Mouse (Mus musculus): ENCODE results near the gene Clnk. TPM values are rescaled to one million over a fixed set of nuclear protein-coding genes. Genes with fewer than 3 reads are reported as not detected.

The Clnk gene
- polyA plus RNA-seq, 1 experiment, result 0.25 TPM

GRCm38 (mm10) chr5:38698046-38698445, 178.6 kb downstream of the Clnk start:
- Histone ChIP-seq H3K4me3 (ENCODE audit: low read depth, low read length) (no peak overlapping the region), H3K27me3 (ENCODE audit: control insufficient read depth, insufficient read depth, low read length) (no peaks in the 10 kb centered on the region), H3K4me1 (ENCODE audit: control insufficient read depth, insufficient read depth, insufficient read length, low read length) (no peaks in the 10 kb centered on the region), H3K27ac (ENCODE audit: insufficient read depth, low read depth, low read length) (no peak overlapping the region), H3K36me3 (ENCODE audit: control insufficient read depth, insufficient read depth, low read length) (no peaks in the 10 kb centered on the region)
- WGBS, result 51% methylated on average over 3 of the region's 3 CpGs
- TF ChIP-seq POLR2A (IDR thresholded peaks at IDR 0.05; ENCODE audit: low read depth, low read length), result no peak
- TF ChIP-seq CTCF (IDR thresholded peaks at IDR 0.05; ENCODE audit: extremely low read depth, insufficient read length, insufficient replicate concordance, low read depth, low read length), result no peak

- WGBS, result 70% methylated on average over 8 of the region's 8 CpGs
- Histone ChIP-seq H3K4me3 (ENCODE audit: low read depth, low read length) (no peak overlapping the region), H3K4me1 (ENCODE audit: control insufficient read depth, insufficient read depth, insufficient read length, low read length) (no peaks in the 10 kb centered on the region), H3K27ac (ENCODE audit: insufficient read depth, low read depth, low read length) (no peak overlapping the region), H3K36me3 (ENCODE audit: control insufficient read depth, insufficient read depth, low read length) (no peaks in the 10 kb centered on the region), H3K27me3 (ENCODE audit: control insufficient read depth, insufficient read depth, low read length) (no peaks in the 10 kb centered on the region)
- TF ChIP-seq POLR2A (IDR thresholded peaks at IDR 0.05; ENCODE audit: low read depth, low read length) (no peak), CTCF (IDR thresholded peaks at IDR 0.05; ENCODE audit: extremely low read depth, insufficient read length, insufficient replicate concordance, low read depth, low read length) (no peak)
Measured at GRCm38 (mm10) chr5:38696616-38697375, 179.8 kb downstream of the Clnk start.

- WGBS, result 43% methylated on average over 6 of the region's 6 CpGs
- Histone ChIP-seq H3K4me1 (ENCODE audit: control insufficient read depth, insufficient read depth, insufficient read length, low read length) (no peaks in the 10 kb centered on the region), H3K27me3 (ENCODE audit: control insufficient read depth, insufficient read depth, low read length) (no peaks in the 10 kb centered on the region), H3K27ac (ENCODE audit: insufficient read depth, low read depth, low read length) (no peak overlapping the region), H3K36me3 (ENCODE audit: control insufficient read depth, insufficient read depth, low read length) (no peaks in the 10 kb centered on the region), H3K4me3 (ENCODE audit: low read depth, low read length) (no peak overlapping the region)
- TF ChIP-seq CTCF (IDR thresholded peaks at IDR 0.05; ENCODE audit: extremely low read depth, insufficient read length, insufficient replicate concordance, low read depth, low read length), result no peak
- no peak for TF ChIP-seq POLR2A (IDR thresholded peaks at IDR 0.05; ENCODE audit: low read depth, low read length)
Measured at GRCm38 (mm10) chr5:38692859-38693258, 183.8 kb downstream of the Clnk start.

- Histone ChIP-seq H3K36me3 (ENCODE audit: control insufficient read depth, insufficient read depth, low read length) (no peaks in the 10 kb centered on the region), H3K4me1 (ENCODE audit: control insufficient read depth, insufficient read depth, insufficient read length, low read length) (no peaks in the 10 kb centered on the region), H3K27me3 (ENCODE audit: control insufficient read depth, insufficient read depth, low read length) (no peaks in the 10 kb centered on the region), H3K4me3 (ENCODE audit: low read depth, low read length) (no peak overlapping the region), H3K27ac (ENCODE audit: insufficient read depth, low read depth, low read length) (no peak overlapping the region)
- 82% methylated on average over 6 of the region's 6 CpGs for WGBS
- no peak for TF ChIP-seq CTCF (IDR thresholded peaks at IDR 0.05; ENCODE audit: extremely low read depth, insufficient read length, insufficient replicate concordance, low read depth, low read length)
- TF ChIP-seq POLR2A (IDR thresholded peaks at IDR 0.05; ENCODE audit: low read depth, low read length), result no peak
Measured at GRCm38 (mm10) chr5:38689186-38689585, 187.4 kb downstream of the Clnk start.

- H3K27ac ChIP-seq (ENCODE audit: insufficient read depth, low read depth, low read length), result no peak overlapping the region
- no peaks in the 10 kb centered on the region for H3K36me3 ChIP-seq (ENCODE audit: control insufficient read depth, insufficient read depth, low read length)
- 56% methylated on average over 1 of the region's 1 CpGs for WGBS
- peaks cover 3% of the 10 kb centered on the region for H3K4me1 ChIP-seq (ENCODE audit: control insufficient read depth, insufficient read depth, insufficient read length, low read length)
- H3K27me3 ChIP-seq (ENCODE audit: control insufficient read depth, insufficient read depth, low read length), result no peaks in the 10 kb centered on the region
- H3K4me3 ChIP-seq (ENCODE audit: low read depth, low read length), result no peak overlapping the region
- no peak for TF ChIP-seq POLR2A (IDR thresholded peaks at IDR 0.05; ENCODE audit: low read depth, low read length)
- no peak for TF ChIP-seq CTCF (IDR thresholded peaks at IDR 0.05; ENCODE audit: extremely low read depth, insufficient read length, insufficient replicate concordance, low read depth, low read length)
Measured at GRCm38 (mm10) chr5:38687694-38688093, 188.9 kb downstream of the Clnk start.

GRCm38 (mm10) chr5:38684164-38684911, 192.3 kb downstream of the Clnk start, which contains the start of gene Zfp518b:
Gene Zfp518b, minus strand, starts transcription at chr5:38684826.
- TF ChIP-seq CTCF (IDR thresholded peaks at IDR 0.05; ENCODE audit: extremely low read depth, insufficient read length, insufficient replicate concordance, low read depth, low read length) (no peak), POLR2A (IDR thresholded peaks at IDR 0.05; ENCODE audit: low read depth, low read length) (no peak)
- H3K4me1 ChIP-seq (ENCODE audit: control insufficient read depth, insufficient read depth, insufficient read length, low read length), result peaks cover 3% of the 10 kb centered on the region
- peak within 1 kb of the TSS; percentile 76 for H3K4me3 ChIP-seq (ENCODE audit: low read depth, low read length)
- H3K36me3 ChIP-seq (ENCODE audit: control insufficient read depth, insufficient read depth, low read length), result no peaks in the 10 kb centered on the region
- no peak within 1 kb of the TSS for H3K27ac ChIP-seq (ENCODE audit: insufficient read depth, low read depth, low read length)
- under 1% methylated on average over 87 of the region's 89 CpGs for WGBS
- H3K27me3 ChIP-seq (ENCODE audit: control insufficient read depth, insufficient read depth, low read length), result no peaks in the 10 kb centered on the region

- 85% methylated on average over 5 of the region's 5 CpGs for WGBS
- no peak for TF ChIP-seq POLR2A (IDR thresholded peaks at IDR 0.05; ENCODE audit: low read depth, low read length)
- TF ChIP-seq CTCF (IDR thresholded peaks at IDR 0.05; ENCODE audit: extremely low read depth, insufficient read length, insufficient replicate concordance, low read depth, low read length), result no peak
Measured at GRCm38 (mm10) chr5:38658836-38659235, 217.8 kb downstream of the Clnk start.

More at GRCm38 (mm10) chr5:38658836-38659235, 217.8 kb downstream of the Clnk start:
- H3K27me3 ChIP-seq (ENCODE audit: control insufficient read depth, insufficient read depth, low read length), result no peaks in the 10 kb centered on the region
- no peak overlapping the region for H3K4me3 ChIP-seq (ENCODE audit: low read depth, low read length)
- H3K27ac ChIP-seq (ENCODE audit: insufficient read depth, low read depth, low read length), result no peak overlapping the region
- H3K4me1 ChIP-seq (ENCODE audit: control insufficient read depth, insufficient read depth, insufficient read length, low read length), result no peaks in the 10 kb centered on the region
- H3K36me3 ChIP-seq (ENCODE audit: control insufficient read depth, insufficient read depth, low read length), result no peaks in the 10 kb centered on the region

Other genes starting within 250 kb of the Clnk start
- gene Zfp518b, start 192.0 kb downstream of the Clnk start, polyA plus RNA-seq (2012; rRNA removed), result 0.14 and 0.33 TPM in 2 replicates

Data from small intestine, adult 2 months (tissue).